Mouse (Mus musculus) G1E (cell line): ENCODE results near the gene Cd180.

ENCODE experiments used
- CTCF ChIP-seq: IDR thresholded peaks from 2 replicates; pipeline ENCODE4 v1.5.1; 2012; ENCODE audit warnings: low read depth, low read length, inconsistent platforms, mixed read lengths
- GATA1 ChIP-seq: IDR thresholded peaks from 2 replicates; pipeline ENCODE4 v1.6.1; 2012; ENCODE audit warnings: borderline replicate concordance, low read length, inconsistent platforms, mixed read lengths
- POLR2AphosphoS5 ChIP-seq: IDR thresholded peaks from 2 replicates; pipeline ENCODE4 v1.6.1; 2012; ENCODE audit warnings: low read depth, low read length, inconsistent platforms; ENCODE audit not compliant: insufficient replicate concordance
- TAL1 ChIP-seq: conservative IDR thresholded peaks from 2 replicates; pipeline ENCODE4 v1.6.1; 2012; ENCODE audit warnings: low read depth, low read length, inconsistent platforms, mixed read lengths

DNA sequence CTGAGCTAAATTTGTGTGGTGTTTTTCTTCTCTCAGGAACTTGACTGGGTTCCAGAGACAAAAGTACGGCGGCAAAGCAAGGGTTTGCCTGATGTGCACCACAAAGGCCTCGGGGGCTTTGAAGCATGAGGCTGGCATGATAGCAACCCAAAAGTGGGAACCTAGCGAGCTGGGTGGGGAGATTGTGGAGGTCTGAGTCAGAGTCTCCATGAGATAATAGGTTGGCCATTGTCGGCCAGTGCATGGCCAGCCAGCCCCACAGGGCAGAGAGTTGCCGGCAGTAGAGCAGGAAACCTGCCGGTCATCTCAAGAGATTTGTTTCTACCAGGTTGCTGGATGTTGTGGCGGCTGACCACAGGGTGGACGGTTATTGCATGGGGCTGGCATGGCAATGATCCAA lies 25.5 kb upstream of the Cd180 start:
- TF ChIP-seq CTCF = no peak
- TF ChIP-seq GATA1 = no peak
- TF ChIP-seq TAL1 = no peak
- TF ChIP-seq POLR2AphosphoS5 = no peak
